ENCODE assay signal across 18 mouse cellular contexts in genomic region chr3:101018494-101018893, GRCm38 (mm10). TPM values are rescaled to one million over a fixed set of nuclear protein-coding genes. Genes with fewer than 3 reads are reported as not detected.
"Had no signal": no experiment of that assay in that cellular context is flagged by ENCODE, and none has a peak within 500 bp of the region (broad histone marks: within the 10 kb centered on the region; RNA-seq: fewer than 3 reads in every experiment).

No protein-coding gene starts in this region.

- H3K9me3 ChIP-seq: neural tube, embryonic 12.5 days; neural tube, embryonic 13.5 days; neural tube, embryonic 15.5 days; stomach, embryonic 15.5 days had no signal

- H3K4me2 ChIP-seq: neural tube, embryonic 12.5 days; neural tube, embryonic 13.5 days; neural tube, embryonic 15.5 days; stomach, embryonic 15.5 days had no signal

- H3K27me3 ChIP-seq: neural tube, embryonic 12.5 days; neural tube, embryonic 13.5 days; neural tube, embryonic 15.5 days; stomach, embryonic 15.5 days had no signal

- H3K4me1 ChIP-seq: neural tube, embryonic 12.5 days; stomach, embryonic 15.5 days had no signal

- DNase-seq: retina, postnatal 1 day; right cerebral cortex, adult 18-20 months; right cerebral cortex, postnatal 14 days; right cerebral cortex, postnatal 25 days; right cerebral cortex, postnatal 4 days; spleen, adult 18-20 months; thymus, adult 18-20 months; thymus, adult 2 months; thymus, postnatal 14 days; thymus, postnatal 36 days; thymus, postnatal 4 days had no signal

- H3K9ac ChIP-seq: neural tube, embryonic 12.5 days; neural tube, embryonic 13.5 days; neural tube, embryonic 15.5 days; stomach, embryonic 15.5 days had no signal

- H3K27ac ChIP-seq: neural tube, embryonic 12.5 days; neural tube, embryonic 13.5 days; neural tube, embryonic 15.5 days; stomach, embryonic 15.5 days; stomach, postnatal 0 days had no signal

- H3K36me3 ChIP-seq: neural tube, embryonic 12.5 days; neural tube, embryonic 13.5 days; neural tube, embryonic 15.5 days; stomach, embryonic 15.5 days had no signal

- H3K4me3 ChIP-seq: neural tube, embryonic 12.5 days; neural tube, embryonic 13.5 days; neural tube, embryonic 15.5 days; stomach, embryonic 15.5 days had no signal

RNA-seq across cellular contexts. Expression of gene Cd101, which starts 10.9 kb away (rescaled TPM):
- polyA plus RNA-seq: neural tube, embryonic 15.5 days; stomach, embryonic 14.5 days; testis, adult 2 months had no signal
